Mouse (Mus musculus) ovary, postnatal 10 days (tissue): ENCODE measurements at regions not wholly inside any gene's neighbourhood (a gene's known extent, or its start where the extent isn't known, plus 50 kb on each side); places are given as distances from the start of the nearest gene placed in this dataset.
"Not testable (repeated sequence)": the region's sequence is repeated elsewhere in the genome, so short reads cannot be mapped to it uniquely, and the experiment has no call there.

ENCODE experiments used
- DNase-seq: peaks from one replicate; pipeline ENCODE4 v3.0.0; 2022; ENCODE audit warnings: low spot score

DNA sequence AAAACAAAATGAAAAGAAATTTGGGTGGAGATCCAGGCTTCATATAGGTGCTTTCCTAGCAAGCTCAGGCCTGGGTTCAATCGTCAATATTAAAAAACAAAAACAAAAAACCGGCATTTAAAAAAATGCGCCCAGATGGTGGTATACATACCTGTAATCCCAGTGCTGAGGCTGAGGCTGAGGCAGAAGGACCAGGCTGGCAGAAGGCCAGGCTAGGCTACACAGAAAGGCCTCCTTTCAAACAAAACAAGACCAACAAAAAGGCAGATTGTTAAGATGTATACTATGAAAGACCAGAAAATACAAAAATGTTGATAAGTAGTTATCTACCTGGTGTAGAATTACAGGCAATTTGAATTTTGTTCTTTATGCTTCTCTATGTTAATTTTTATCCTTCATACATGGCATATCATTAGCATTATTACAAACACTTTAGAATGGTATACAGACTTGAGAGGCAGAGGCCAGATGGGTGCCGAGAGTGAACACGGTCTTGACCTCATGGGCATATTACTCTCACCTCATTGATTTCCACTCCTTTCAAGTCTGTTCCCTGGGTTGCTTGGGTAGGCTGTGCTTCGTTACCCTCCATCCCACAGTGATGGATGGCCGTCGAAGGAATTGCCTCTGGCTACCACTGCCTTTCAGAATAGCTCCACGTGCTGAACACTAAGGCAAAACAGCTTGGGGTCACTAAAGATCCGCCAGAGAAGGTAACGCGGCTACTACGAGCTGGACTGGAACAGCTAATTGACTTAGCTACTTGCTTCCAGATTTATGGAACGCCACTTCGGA, 339.6 kb upstream of the Gm6657 start:
- no peak for DNase-seq

DNA sequence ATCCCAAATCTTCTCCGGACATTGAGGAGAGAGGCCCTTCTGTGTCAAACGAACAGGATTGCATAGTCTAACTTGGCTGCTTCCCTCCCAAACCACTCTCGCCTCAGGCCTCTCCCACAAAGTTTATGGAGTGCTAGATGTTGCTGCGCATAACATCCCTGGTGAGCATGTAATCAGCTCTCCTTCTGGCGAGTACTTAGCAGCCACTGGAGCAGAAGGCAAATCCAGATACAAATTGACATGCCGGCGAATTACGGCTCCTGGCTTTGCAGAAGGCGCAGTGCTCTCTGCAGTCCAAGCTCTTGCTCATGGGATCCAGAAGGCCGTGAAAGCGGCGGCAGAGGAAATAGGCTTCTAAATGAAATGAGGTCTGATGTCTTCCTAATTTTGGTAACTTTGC, 338.2 kb upstream of the Gm6657 start:
- DNase-seq, result no peak

DNA sequence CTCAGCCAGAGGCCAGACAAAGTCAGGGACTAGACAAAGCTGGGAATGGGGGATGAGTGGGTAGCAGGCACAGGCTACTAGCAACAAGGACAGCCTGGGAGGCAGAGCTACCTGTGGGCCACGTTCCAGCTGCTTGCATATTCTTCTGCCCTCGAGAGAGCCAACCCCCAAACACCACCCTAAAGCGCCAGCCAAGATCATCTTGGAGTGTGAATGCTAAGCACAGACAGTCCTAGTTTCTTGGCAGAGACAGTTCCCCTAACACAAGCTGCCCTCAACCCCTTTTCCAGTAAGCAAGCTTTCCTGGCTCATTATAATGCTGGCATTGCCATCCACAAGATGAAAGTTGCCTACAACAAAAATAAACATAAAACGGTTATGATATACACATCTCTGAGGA, 336.8 kb upstream of the Gm6657 start:
- DNase-seq, result no peak

DNA sequence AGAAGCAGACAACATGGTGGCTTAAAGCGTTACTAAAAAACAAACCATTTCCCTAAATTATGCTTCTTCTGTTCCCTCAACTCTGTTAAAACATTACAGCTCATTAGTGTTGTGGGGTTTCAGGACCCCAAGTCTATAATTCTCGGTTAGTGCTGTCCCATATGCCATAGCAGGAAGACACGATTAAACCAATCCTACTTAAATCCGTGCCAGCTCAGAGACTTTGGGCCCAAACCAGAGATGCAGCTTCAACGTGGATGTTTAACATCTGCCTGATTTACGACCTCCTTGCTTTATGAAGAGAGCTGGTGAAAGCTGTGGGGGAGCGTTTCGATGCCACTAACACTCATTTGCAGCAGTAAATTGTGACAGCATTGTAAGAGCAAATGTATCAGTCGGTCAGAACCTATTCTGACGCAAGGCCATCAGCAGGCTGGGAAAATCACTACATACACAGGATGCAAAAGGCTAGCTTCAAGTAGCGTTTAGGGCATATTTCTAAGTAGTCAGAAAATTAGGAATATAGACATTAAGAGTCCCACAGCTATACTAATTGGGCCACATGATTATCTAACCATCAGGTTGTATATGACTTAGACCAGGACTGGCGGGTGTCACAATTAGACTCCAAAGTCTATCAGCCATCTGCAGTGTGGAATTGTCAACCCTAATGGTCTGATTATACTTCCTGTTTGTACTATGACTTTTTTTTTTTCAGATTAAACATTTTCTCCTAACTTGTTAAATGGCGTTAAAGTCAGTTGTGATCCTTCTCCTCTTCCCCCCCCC, 333.1 kb upstream of the Gm6657 start:
- DNase-seq, result no peak

DNA sequence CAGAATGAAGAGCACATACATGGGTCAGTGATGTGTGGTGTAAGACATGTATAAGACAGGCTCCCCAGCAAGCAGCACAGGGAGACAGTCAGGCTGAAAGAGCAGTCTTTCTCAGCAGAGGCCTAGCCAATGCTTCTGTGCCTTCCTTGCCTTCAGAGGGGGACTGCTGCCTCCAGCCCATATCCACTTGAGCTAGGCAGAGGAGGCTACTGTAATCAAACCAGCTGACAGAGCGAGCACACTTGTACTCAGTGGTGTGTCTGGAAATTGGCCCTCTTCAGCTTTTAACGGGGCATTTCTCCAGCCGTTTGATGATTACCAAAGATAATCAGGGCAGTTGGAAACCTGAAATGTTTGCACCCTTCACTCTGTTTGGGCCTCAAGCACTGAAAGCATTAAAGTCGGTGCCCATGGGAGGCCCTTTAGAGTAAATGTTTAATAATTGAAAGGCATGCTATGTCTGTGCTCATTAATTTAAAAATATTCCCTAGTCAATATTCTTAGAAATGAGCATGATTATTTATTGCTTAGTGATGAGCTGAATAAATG, 326.0 kb upstream of the Gm6657 start:
- no peak for DNase-seq

DNA sequence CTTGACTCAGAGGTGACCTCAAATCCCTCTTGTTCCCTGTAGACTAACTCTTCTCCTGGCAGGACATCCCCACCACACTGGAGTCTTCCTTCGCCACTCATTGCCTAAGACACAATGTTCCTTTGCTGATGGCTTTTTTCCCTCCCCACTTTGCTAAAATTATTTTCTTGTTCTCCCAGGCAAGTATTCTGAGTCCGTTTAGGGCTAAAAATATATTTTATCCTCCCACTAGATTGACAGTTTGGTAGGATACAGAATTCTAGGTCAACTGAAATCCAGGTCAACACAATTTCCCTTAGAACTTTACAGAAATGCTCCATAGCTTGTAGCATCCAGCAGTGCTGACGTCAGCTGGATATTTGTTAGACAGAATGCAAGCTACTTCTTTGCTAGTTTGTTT, 324.7 kb upstream of the Gm6657 start:
- no peak for DNase-seq

DNA sequence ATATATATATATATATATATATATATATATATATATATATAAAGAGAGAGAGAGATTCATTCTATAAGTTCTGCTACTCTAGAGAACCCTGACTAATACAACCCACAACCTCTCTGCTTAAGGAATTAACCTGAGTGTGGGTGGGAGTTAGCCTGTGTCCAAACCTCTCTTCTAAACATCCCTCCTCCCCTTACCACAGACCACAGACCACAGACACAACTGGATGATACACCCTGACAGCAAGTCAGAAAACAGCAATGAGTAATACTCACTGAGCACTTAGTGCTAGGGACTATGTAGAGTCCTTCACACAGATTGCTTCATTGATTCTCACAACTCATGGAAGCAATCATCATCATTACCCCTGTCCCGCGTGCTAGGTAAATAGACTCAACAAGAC, 306.7 kb upstream of the Gm6657 start:
- no peak for DNase-seq

DNA sequence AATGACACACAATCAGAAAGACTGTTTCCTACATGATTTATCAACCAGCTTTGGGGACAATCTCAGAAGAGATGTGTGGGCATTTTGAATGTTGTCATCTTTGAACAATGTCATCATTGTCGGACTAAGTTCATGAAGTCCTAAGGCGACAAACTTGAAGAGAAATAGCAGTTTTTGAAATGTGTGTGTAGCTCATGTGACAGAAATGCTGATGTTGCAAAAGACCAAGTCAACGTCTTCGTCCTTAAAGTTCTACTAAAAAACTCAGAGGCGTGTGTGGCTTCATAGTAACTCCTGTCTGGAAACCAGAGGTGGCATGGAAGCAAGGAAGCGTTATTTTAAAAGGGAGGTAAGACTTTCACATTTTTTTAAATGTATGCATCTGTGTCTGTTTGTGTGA, 302.6 kb upstream of the Gm6657 start:
- DNase-seq, result no peak

DNA sequence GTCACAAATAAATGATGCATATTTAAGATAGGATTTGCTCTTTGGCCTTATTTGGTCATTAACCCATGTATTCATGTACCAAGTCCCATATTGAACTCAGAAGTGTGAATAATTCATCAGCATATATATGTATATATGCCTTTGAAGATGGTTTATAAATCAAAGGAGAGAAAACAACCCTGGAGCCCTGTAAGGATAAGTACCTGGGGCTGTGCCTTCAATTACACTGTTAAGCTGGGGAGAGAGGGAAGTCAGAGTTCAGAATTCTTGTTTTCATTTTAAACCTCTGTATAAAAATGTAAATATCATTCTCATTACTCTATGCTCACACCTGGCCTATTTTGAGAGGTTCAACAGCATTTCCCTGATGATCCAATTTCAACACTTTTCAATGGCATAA, 299.8 kb upstream of the Gm6657 start:
- no peak for DNase-seq

DNA sequence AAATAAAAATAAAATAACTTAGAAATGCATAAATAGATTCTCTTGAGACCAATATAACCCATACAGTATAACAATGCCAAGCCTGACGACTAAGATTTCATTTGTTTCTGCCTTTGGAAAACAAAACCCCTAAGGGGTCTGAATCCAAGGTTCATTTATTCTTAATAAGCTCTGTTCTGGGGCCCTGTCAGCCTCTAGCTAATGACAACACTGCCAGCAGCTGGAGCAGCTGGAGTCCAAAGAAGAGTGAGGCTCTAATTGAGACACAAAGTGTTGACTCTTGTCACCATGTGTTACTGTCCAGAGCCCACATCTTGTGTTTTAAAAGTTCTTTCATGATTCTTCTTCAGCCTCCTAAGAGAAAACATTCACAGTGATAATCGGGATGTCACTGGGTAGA, 298.5 kb upstream of the Gm6657 start:
- no peak for DNase-seq

DNA sequence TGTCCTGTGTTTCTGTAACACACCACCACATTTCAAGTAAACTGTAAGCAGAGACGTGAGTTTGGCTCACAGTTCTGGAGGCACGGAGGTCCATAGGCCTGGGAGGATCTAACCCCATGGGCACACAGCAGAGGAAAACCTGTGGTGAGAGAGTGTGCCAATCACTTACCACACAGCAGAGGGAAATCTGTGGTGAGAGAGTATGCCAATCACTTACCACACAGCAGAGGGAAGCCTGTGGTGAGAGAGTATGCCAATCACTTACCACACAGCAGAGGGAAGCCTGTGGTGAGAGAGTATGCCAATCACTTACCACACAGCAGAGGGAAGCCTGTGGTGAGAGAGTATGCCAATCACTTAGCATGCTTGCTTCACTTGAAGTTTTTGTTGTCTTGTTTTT, 295.1 kb upstream of the Gm6657 start:
- DNase-seq, result not testable (repeated sequence)

DNA sequence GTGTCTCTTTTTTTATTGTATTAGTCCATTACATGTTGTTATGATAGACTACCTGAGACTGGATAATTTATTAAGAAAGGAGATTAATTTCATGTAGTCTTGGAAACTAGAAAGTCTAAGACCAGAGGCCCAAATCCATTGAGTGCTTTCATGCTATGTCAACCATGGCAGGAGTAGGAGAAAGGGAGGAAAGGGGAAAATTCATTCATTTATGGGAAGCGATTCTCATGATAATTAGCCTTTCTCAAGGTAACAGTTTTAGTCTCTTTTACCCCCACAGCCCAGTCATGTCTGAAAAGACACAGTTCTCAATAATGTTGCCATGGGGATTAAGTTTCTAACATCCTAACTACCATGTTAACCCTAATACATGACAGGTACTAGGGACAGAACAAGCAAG, 292.8 kb upstream of the Gm6657 start:
- DNase-seq, result no peak

DNA sequence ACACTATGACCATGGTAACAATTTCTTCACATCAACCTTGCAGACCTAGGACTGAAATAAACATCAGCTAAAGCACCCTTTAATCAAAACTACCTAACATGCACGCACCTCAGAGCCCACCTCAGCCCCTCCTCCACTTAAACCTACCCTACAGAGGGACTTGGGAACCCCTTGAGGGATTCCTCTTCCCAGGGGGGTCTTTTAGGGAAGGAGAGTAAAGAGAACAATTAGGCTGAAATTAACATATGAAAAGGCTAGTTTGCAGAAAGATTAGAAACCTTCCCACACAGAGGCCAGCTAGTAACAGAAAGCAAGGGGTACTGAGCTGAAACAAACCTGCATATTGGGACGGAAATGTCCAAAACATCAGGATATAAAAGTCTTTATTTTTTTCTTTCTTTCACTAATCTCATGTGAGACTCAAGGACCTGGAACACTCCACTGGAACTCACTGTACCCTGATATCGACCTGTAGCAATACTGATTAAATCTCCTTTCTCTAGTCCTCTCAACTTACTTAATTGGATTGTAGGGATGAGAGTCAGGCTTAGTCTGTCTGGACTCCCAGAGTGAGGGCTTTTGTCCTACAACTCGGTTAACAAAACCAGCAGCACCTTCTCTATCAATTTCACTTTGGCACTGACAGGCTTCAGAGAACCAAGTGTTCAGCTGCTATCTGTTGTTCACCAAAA, 281.0 kb upstream of the Gm6657 start:
- DNase-seq, result no peak

DNA sequence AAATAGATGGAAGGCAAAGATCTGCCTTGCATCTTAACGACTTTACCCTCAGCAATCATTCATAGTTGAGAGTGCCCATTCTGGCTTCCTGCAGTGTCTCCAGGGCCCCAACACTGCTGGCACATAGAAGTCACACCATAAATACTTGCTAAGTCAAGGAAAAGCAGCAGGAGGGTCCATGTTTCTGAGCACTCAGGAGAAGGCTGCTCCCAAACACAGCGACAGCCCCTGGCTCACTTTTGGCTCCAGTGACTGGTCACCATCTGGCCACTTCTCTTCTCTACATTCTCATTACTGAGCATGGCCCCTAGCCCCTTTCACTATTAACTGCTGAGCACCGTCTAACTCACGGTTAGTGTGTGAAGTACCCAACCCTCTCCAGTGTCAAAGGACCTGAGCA, 265.3 kb upstream of the Gm6657 start:
- no peak for DNase-seq

DNA sequence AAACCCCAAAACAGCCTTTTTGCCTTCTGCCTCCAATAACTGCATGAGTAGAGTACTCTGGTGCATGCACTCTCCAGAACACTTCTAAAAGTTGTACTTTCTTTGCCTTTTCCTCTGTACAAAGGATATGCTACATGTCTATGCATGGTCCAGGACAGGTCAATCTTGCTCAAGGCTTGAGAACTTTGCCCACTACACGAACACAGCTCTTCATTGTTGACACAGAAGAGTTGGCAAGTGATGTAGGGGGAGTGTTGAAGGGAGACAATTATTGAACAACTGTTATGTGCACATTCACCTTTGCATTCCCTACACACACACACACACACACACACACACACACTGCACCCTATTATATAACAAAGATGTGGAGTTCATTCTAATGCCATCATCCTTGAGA, 264.5 kb upstream of the Gm6657 start:
- no peak for DNase-seq

DNA sequence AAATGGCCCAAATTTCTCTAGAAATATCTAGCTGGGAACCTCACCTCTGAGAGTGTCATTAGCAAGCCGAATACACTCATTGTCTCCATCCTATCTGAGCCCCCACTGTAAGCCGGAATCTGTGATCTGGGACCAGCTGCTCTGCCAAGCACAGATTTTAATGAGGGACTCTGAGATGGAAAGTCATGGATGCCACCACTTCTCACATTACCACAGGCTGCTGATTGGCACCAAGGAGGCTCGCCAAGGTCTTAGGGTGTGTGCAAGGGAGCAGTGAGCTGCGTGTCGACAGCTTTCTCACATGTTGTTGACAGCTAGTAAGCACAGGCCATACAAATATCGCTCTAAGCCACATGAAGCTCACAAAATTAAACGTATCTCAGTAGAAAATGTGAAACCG, 250.1 kb upstream of the Gm6657 start:
- DNase-seq, result no peak

DNA sequence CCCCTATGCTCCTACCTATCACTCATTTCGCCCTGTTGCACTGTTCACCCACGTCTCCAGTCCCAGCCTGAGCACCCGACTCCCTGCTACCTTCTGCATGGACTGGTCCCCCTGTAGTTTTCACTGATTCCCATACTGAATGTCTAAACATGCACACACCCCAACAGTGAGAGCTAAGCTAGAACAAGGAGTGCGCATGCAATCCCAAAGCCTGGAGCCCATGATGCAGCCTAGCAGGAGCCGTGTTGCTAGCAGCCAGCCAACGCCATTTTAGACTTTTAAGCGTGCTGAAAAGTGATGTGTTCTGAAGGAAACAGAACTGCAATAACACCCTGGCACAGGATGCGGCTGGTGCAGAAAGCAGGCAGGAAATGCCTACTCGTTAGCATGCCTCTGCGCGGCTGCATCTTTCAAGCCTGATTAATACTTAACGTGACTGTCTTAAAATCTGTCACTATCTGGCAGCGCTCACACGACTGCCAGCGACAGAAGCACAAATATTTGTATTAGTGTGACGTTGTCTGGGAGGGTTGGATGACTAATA, 244.5 kb upstream of the Gm6657 start:
- no peak for DNase-seq

DNA sequence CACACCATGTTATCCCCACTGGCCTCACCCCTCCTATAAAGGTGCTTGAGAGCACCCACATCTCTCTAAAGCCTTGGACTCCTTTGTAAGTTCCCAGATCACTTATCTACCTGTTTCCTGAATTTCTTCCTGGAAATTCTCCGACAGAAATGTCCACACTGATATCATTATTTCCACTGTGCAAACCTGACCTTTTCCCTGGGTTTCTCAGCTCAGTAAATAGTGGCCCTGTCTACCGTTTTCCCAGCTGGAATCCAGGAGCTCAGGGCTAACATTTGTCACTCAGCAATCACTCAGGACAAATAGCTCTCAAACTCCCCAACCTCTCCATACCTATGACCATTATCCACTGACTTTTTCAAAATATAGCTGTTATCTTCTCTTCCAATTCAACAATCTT, 241.6 kb upstream of the Gm6657 start:
- DNase-seq, result no peak

DNA sequence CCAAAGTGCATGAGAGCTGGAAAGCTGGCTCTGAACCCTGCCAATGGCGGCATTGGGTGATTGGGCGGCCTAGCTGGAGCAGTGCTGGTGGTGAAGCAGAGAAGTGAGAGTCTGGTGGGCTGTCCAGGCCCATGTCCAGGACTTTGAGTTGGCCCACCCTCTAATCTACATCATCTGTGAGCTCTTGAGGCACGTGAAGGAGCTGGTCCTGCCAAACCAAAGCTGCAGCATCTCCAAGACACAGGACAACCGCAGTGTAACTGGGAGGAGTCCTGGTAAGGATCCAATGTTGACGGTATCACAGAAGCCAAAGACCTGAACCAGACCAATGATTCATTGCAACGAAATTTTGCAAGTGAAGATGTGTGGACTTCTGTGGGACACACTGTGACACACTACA, 231.4 kb upstream of the Gm6657 start:
- no peak for DNase-seq

DNA sequence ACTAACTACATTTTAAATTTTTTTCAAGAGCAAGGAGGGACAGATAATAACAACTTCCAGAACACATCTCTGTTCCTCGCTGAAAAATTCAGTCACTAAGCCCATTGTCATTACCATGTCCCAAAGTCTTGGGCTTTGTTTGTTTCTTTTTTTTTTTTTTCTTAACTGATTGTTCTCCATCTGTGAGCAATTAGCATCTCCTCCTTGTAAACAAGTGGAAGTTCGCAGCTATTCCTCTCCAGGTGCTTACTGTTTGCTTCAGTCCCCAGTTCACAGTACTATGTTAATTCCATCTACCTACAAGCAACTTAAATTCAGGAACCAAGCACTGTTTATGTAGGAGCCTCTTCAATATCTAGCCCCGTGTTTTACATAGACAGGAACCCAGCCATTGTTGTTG, 225.5 kb upstream of the Gm6657 start:
- no peak for DNase-seq

DNA sequence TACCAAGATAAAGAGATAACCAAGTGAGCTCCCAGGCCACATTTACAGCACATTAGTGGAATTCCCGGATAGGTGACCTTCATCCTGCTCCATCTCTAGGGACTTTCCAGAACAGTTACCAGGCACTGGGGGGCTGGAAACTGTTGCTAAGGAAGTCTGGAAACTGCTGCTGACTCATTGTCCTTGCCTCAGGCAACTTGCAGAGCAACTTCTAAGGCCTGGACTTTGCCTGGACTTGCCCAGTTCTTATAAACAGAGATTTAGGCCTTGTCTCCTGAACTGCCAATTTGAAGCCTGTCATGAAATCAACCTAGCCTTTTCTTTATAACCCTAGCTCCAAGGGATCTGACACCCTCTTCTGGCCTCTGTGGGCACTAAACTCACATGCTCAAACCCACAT, 224.0 kb upstream of the Gm6657 start:
- no peak for DNase-seq

DNA sequence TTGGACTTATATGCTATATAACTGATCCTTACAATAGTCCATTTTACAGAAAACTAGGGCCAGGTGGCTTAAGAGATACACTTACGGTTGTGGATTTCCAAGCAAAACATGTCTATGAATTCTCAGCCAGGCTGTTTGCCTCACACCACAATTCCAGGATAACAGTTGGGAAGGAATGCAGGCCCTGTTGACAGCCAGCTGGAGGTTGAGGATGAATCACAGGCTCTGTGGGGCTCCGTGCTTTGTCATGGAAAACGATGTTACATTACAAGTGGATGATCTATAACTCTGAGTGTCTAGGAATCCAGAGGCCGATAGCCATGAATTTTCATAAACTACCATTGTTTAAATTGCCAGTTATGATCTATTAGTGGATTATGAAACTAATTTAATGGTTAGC, 221.9 kb upstream of the Gm6657 start:
- no peak for DNase-seq

DNA sequence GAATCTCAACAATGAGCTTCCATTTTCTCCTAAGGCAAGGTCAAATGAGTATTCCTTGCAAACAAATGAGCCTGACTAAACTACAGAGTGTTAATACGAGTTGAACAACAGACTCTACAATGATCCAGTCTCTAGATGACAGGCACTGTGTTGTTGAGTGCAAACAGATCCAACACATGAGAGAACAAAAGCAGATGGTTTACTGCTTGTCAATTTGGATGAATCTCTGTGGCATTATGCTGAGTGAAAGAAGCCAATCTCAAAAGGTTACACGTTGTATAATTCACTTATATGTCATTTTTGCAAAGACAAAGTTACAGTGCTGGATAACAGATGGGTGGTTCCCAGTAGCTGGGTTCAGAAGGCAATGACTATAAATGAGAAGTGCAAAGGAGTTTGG, 217.1 kb upstream of the Gm6657 start:
- DNase-seq, result no peak
